Mouse (Mus musculus) left cerebral cortex, postnatal 14 days (tissue): ENCODE measurements around the gene Hoxa3. TPM values are rescaled to one million over a fixed set of nuclear protein-coding genes. Genes with fewer than 3 reads are reported as not detected.

Experiments
- DNase-seq, 2 experiments: peaks; one replicate each; pipeline ENCODE4 v3.0.0; 2021 to 2022; ENCODE audit warnings: low spot score in 2 of 2, mixed read lengths in 1 of 2
- intact Hi-C: fragments of 180-260 bp; cut with DNase I; formaldehyde crosslinking; loops from one replicate; pipeline ENCODE4 v1.15.1; 2025
- total RNA-seq, 2 experiments: library from RNA; stranded (reverse); gene quantifications; 2 replicates each; pipeline ENCODE4 v1.2.3; 2021

The Hoxa3 gene
- total RNA-seq, 2 experiments from 2014 or later: not detected

- intact Hi-C loops: loop anchor here (5.0 to 10.0 kb wide), 3 partner anchors 352 to 1419 kb away; no protein-coding TSS in a partner anchor
- no peak for DNase-seq
These were observed 11.0 kb upstream of the Hoxa3 start for GRCm38 (mm10) chr6:52223939-52224760.

GRCm38 (mm10) chr6:52222729-52223128, 9.6 kb upstream of the Hoxa3 start:
- no peak for DNase-seq
- intact Hi-C loops: loop anchor here (5.0 to 10.0 kb wide), 3 partner anchors 350 to 1418 kb away; no protein-coding TSS in a partner anchor

DNA sequence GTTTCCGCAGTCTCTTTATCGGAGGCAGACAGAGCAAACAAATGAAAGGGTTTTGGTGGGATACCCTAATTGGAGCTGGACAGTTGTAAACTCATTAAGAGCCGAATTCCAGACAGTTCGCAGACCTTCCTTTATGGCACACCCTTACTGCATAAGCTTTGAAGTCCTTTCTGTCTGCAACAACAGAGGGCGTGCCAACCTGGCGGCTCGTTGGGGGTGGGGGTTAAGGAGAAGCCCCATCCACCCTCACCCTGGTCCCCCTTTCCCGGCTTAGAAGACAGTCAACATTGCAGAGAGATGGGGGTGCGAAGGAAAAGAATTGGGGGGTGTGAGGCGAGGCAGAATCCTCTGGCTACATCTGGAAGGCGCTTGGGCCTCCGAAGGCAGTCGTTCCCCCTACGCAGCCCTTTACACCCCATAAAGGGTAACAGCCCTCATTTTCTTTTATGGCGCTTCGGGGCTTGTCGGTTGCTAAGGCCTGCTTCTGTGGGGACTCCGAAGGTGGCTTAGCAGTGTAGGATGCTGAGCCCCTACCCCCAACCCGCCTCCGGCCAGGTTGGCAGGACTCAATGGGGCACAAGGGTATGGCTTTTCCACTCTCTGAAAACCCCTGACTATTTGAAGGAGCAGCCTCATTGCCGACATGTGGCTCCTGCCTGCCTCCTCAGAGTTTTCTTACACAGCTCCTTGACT, 9.0 kb upstream of the Hoxa3 start:
- intact Hi-C loops: loop anchor here (5.0 to 10.0 kb wide), 3 partner anchors 350 to 1417 kb away; no protein-coding TSS in a partner anchor

GRCm38 (mm10) chr6:52221337-52221992, 8.3 kb upstream of the Hoxa3 start, which contains the start of gene Hoxa7:
Hoxa7 (minus strand) TSS chr6:52221854.
- peak; percentile 70 to 84 for DNase-seq
- intact Hi-C loops: loop anchor here (5.0 to 10.0 kb wide), 3 partner anchors 349 to 1417 kb away; no protein-coding TSS in a partner anchor

More for the DNA sequence above, 9.0 kb upstream of the Hoxa3 start:
- DNase-seq: no peak

DNA sequence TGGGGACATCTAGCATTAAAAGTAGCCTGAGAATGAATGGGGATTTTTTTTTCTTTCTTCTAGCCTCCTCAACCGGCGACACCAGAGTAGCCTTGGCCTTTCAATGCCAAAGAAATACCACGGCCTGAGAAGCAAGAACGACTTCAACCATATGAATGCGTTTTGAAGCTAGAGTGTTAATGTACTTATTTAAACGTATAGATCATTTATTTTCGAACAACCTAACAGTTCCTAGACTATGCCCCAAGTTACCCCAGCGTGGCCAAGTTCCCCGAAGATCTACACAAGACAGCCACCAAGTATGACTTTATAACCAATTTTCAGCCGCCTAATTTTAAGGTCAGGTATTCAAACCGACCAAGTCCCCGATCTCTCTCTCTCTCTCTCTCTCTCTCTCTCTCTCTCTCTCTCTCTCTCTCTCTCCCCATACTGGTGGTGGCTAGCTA, 7.8 kb upstream of the Hoxa3 start:
- no peak for DNase-seq
- intact Hi-C loops: loop anchor here (5.0 to 10.0 kb wide), 3 partner anchors 349 to 1416 kb away; no protein-coding TSS in a partner anchor

DNA sequence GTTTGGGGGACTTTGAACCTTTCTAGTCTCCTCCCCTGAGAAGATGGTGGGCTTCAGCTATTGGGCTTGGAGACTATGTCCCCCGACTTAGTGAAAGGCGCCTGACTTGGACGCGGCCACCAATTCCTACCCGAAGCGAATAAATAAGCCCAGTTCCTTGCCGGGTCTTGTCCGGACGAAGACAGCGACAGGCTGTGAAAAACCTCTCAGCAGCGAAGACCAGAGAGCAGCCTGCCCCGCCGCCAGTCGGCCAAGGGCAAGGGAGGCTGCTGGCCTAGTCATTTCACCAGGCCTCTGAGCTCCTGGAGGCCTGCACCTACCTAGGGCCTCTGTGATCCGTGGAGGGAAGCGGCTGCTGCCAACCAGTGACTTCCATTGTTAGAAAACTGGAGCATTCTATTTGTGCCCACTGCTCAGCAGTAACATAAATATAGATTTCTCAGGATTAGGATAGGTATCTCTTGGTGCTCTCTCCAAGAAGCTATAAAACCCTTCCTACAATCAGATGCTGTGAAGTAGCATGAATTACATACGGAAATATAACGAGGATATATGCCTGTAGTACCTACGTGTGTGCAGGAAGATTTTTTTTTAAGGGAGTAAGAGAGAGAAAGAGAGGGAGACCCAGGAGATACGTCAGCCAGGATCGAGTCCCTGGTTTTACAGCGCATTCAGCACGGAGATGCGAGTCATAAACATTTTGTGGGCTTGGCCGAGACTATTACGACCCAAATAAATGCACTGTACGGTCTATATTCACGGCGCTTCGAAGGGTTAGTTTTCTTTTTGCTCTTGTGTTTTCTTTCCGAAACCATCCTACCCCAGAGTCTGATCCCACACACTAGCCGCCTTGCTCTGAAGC, 7.1 kb upstream of the Hoxa3 start:
- intact Hi-C loops: loop anchor here (5.0 to 10.0 kb wide), 3 partner anchors 348 to 1415 kb away; no protein-coding TSS in a partner anchor
- no peak for DNase-seq

GRCm38 (mm10) chr6:52219234-52219942, 6.3 kb upstream of the Hoxa3 start:
- intact Hi-C loops: no loop called here
- no peak for DNase-seq

DNA sequence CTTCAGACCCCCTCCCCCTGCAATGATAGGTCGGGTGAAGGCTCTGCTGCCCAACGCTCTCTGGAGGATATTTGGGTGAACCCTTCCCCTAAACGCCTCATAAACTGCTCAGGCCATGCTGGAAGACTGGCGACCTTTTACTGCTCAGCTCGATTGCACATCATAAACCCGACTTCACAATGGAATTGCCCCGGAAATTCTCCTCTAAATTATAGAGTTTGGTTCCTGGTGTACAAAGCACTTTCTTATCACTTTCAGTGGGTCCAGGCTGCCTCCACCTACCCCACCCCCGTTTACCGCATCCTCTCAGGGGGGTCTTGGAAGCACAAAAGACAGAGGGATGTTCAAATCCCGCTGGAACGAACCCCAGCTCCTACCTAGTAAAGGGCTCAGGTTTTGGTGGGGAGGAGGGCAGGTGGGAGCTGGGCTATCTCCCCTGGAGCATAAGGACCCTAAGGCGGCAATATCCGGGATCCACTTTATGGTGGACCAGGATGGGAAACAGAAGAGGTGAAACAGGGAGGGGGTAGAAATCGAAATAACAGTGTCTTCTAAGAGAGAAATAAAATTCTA, 5.6 kb upstream of the Hoxa3 start:
- DNase-seq: no peak
- intact Hi-C loops: no loop called here

DNA sequence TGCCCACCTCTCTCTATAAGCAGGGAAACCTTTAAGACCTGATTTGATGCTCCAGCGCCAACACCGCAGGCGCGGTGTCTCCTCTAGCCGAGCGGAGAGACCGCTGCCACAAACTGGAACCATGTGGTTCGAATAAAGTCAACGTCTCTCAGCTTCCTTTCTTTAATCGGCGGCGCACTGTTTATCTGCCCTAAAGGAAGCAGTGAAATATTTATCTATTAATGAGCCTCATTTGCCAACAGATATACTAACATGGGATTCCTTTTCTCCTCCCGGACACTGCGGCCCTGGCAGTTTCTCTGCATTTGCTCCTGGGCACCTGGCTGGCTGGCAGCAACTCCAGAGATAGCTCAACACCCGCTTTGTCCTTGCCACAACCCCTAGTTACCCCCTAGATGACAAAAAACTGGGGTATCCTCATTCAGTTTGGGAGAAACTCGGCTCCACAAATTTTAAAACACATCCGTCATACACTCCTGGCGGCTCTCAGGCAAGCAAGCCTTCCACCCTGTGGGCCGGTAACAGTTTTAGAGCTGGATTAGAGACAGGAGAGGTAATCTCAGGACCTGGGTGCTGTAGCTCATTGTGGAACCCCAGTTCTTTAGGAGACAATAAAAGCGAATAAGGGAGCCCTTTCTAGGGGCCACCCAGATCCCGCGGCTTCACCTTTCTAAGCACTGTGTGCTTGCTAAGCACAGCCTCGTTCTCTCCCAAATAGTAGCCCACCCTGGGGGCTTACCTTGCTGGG, 4.9 kb upstream of the Hoxa3 start:
- DNase-seq: no peak
- intact Hi-C loops: no loop called here

DNA sequence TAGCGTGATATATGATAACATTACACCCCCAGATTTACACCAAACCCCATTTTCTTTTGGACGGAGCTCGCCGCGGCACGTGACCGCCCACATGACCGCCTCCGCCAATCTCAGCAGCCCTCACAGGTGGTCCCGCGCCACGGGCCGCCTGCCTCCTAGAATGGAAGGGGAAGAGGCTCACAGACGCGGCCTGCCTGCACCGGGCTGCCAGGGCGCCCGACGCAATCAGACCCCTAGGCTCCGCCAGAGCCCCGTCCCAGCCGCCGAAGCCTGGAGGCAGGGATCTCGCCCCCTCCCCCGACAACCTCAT, 4.3 kb upstream of the Hoxa3 start:
- DNase-seq: no peak
- intact Hi-C loops: no loop called here

GRCm38 (mm10) chr6:52216691-52217458, 3.7 kb upstream of the Hoxa3 start:
- intact Hi-C loops: no loop called here
- DNase-seq: no peak

- no peak for DNase-seq
- intact Hi-C loops: no loop called here
These were observed 2.8 kb upstream of the Hoxa3 start for GRCm38 (mm10) chr6:52215771-52216535.

DNA sequence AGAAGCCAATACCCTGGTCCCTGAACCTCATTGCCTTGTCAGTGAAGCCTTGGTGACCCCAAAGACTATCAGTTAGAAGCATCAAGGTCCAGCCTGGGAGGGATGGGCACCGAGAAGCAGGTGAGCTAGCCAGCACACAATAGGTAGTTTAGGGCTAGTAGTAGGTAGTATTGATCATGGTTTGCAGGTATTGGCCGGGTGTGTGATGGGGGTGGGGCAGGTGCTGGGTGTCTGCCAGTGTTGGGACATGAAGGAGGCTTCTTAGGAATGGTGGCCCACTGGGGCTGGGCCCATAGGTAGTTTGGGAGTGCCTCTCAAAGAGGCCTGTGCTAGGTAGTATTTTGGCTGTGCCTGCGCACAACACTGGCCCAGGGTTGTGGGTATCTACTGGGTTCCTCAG, 1.9 kb upstream of the Hoxa3 start:
- intact Hi-C loops: no loop called here
- DNase-seq: no peak

DNA sequence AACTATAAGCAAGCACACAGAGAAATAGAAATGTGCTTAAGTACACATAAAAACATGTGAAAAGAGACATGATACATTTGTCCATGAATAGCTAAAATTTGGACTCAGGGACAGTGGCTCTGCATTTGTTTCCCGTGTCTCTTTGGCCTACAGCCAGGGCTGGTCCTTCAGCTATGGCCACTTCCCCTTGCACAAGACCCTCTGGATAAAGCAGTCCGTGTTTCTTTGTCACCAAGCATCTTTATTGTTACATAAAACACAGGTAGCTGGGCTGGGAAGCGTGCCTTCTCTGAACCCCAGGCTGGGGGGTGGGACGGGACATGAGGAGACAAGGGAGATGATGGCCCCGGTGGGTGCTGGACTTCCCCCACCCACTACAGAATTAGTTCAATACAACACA, 1.1 kb upstream of the Hoxa3 start:
- intact Hi-C loops: loop anchor here (5.0 kb wide), 1 partner anchor 1037 kb away; no protein-coding TSS in a partner anchor
- DNase-seq: no peak

DNA sequence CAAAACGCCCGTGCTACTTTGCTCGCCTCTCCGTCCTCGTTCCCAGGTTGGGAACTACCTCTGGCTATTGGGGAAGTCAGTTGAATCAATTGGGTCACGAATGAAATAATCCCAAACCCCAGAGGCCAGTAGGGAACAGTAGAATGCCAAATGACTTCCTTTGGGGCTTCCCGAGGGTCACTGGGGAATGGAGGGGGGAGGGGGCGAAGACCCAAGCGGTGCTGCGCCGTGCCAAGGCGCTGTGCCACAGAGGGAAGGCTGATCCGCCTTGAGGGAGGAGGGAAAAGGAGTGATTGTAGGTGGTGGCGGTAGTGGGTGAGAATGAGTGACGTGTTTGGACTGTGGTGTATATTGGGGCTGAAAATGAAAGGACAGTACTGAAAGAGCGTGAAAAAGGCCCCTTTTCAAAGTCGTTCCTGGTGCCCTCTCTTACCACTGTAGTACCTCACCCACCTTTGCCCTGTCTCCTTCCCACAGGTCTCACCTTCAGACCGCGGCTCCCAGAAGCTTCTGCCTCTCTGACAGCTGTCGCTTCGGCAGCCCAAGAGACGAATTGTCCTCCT, 499 bp downstream of the Hoxa3 start:
- DNase-seq: no peak
- intact Hi-C loops: loop anchor here (5.0 kb wide), 1 partner anchor 1035 kb away; no protein-coding TSS in a partner anchor
